8 mouse cellular contexts compared by ENCODE assay signal in the genomic region with DNA sequence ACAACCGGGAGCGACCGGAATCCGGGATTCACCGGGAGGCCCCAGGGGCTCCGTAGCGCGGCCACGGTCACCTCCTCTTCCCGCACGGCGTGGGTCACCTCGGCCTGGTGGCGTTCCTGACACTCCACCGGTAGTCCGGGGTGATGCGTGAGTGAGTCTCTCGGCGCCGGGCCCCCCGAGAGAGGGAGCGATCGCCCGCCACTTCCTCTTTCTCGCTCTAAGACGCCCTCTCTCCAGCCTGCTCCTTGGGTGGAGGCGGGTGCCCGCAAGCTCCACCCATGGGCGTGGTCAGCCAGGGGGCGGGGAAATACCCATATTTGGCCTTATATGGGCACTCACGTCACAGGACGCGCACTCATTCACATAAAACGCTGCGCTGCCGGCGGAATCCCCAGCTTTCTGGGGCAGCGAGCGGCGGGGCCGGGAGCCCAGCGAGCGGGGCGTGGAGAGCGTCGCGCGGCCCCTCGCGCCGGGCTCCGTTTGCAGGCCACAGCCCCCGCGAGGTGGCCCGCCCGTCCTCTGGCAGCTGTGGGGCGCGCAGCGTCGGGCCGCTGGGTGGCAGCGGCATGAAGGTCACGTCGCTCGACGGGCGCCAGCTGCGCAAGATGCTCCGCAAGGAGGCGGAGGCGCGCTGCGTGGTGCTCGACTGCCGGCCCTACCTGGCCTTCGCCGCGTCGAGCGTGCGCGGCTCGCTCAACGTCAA. TPM values are rescaled to one million over a fixed set of nuclear protein-coding genes. Genes with fewer than 3 reads are reported as not detected.
A peak's percentile ranks its signal among the peaks of the same experiment; 100 is the strongest.
DNase-seq lines count a peak whose midpoint lies in the region; ATAC-seq and TF ChIP-seq lines count a peak whose summit lies in the region.

A gene (plus strand): TSS at position 358 of the 703 bp plus-strand sequence.

- H3K36me3 ChIP-seq in ES-Bruce4 (ENCODE audit: control insufficient read depth, insufficient read depth, low read length, poor library complexity, severe bottlenecking): peaks cover under 1% of the 10 kb centered on the region; the same call in 1 of the 2 replicates
- no peaks in the 10 kb centered on the region for H3K36me3 ChIP-seq in forebrain, embryonic 14.5 days (ENCODE audit: control insufficient read depth, insufficient read depth, low read length)
- H3K36me3 ChIP-seq in neural tube, embryonic 15.5 days: no peaks in the 10 kb centered on the region

- H3K9ac ChIP-seq in ES-Bruce4 (ENCODE audit: low read depth, poor library complexity, severe bottlenecking): peak within 1 kb of the TSS; percentile 54
- H3K9ac ChIP-seq in forebrain, embryonic 14.5 days (ENCODE audit: low read length): peak within 1 kb of the TSS; percentile 69
- H3K9ac ChIP-seq in neural tube, embryonic 15.5 days (replicated peaks): peak within 1 kb of the TSS; percentile 60

- peak; percentile 38 for TF ChIP-seq POLR2A in ES-Bruce4 (IDR thresholded peaks at IDR 0.05; ENCODE audit: insufficient read depth, low read length)

- peak; percentile 67 for ATAC-seq in cerebellum, adult (ENCODE audit: insufficient number of reproducible peaks, low FRiP score, low TSS enrichment)
- ATAC-seq in forebrain, embryonic 14.5 days: peak; percentile 97
- peak; percentile 96 for ATAC-seq in neural tube, embryonic 15.5 days (ENCODE audit: low FRiP score)

- no peak for TF ChIP-seq CTCF in ES-Bruce4 (IDR thresholded peaks at IDR 0.05; ENCODE audit: low read depth, low read length)

- no peaks in the 10 kb centered on the region for H3K9me3 ChIP-seq in ES-Bruce4 (replicated peaks; ENCODE audit: control insufficient read depth, insufficient read depth, low read length, poor library complexity, severe bottlenecking)
- H3K9me3 ChIP-seq in forebrain, embryonic 14.5 days (replicated peaks; ENCODE audit: control insufficient read depth, low read length): no peaks in the 10 kb centered on the region
- no peaks in the 10 kb centered on the region for H3K9me3 ChIP-seq in neural tube, embryonic 15.5 days (replicated peaks)

- H3K4me1 ChIP-seq in ES-Bruce4 (ENCODE audit: control insufficient read depth, insufficient read depth, low read length): no peaks in the 10 kb centered on the region
- peaks cover 9% of the 10 kb centered on the region; the same call in 1 of the 2 replicates for H3K4me1 ChIP-seq in forebrain, embryonic 14.5 days (ENCODE audit: control insufficient read depth, insufficient read depth, low read length)
- peaks cover 25% of the 10 kb centered on the region for H3K4me1 ChIP-seq in neural tube, embryonic 15.5 days

- no peak for TF ChIP-seq EP300 in ES-Bruce4 (IDR thresholded peaks at IDR 0.05; ENCODE audit: insufficient read depth, low read depth, low read length)

- DNase-seq in forebrain, embryonic 14.5 days (ENCODE audit: low spot score): peak; percentile 97
- DNase-seq in heart, postnatal 14 days: peak; percentile 97 to 99
- peak; percentile 97 for DNase-seq in layer of hippocampus, adult 11-12 months (ENCODE audit: low spot score)
- DNase-seq in lung, adult 18-20 months: peak; percentile 96 to 97
- peak; percentile 96 for DNase-seq in testis, postnatal 14 days (ENCODE audit: low spot score)

- H3K4me2 ChIP-seq in forebrain, embryonic 14.5 days (ENCODE audit: low read length): peak within 1 kb of the TSS; percentile 78
- H3K4me2 ChIP-seq in neural tube, embryonic 15.5 days: peak within 1 kb of the TSS; percentile 85

- H3K4me3 ChIP-seq in ES-Bruce4 (ENCODE audit: low read depth, low read length): peak within 1 kb of the TSS; percentile 71
- H3K4me3 ChIP-seq in forebrain, embryonic 14.5 days (ENCODE audit: low read depth, low read length): peak within 1 kb of the TSS; percentile 56
- peak within 1 kb of the TSS; percentile 65 for H3K4me3 ChIP-seq in neural tube, embryonic 15.5 days (replicated peaks)

- no peaks in the 10 kb centered on the region for H3K27me3 ChIP-seq in ES-Bruce4 (ENCODE audit: control insufficient read depth, insufficient read depth, low read length, poor library complexity, severe bottlenecking)
- H3K27me3 ChIP-seq in forebrain, embryonic 14.5 days (replicated peaks; ENCODE audit: control insufficient read depth, insufficient read depth, low read length): peaks cover 26% of the 10 kb centered on the region
- peaks cover 35% of the 10 kb centered on the region for H3K27me3 ChIP-seq in neural tube, embryonic 15.5 days (replicated peaks)

- intact Hi-C loops in heart, postnatal 14 days (cut with DNase I): loop anchor here (2.0 kb wide), 2 partner anchors 50 to 108 kb away; no protein-coding TSS in a partner anchor

- WGBS in forebrain, embryonic 14.5 days: under 1% methylated on average over 83 of the region's 84 CpGs
- under 1% methylated on average over 68 of the region's 84 CpGs for WGBS in neural tube, embryonic 15.5 days

- no peak within 1 kb of the TSS for H3K27ac ChIP-seq in ES-Bruce4 (ENCODE audit: insufficient read depth, low read length)
- H3K27ac ChIP-seq in forebrain, embryonic 14.5 days (ENCODE audit: low read depth, low read length): no peak within 1 kb of the TSS
- H3K27ac ChIP-seq in neural tube, embryonic 15.5 days (replicated peaks): peak within 1 kb of the TSS; percentile 28; the same call in 1 of the 2 replicates

RNA-seq across cellular contexts. Expression of the gene that starts here (rescaled TPM):
- 15.1 and 15.2 TPM in 2 replicates for polyA plus RNA-seq in ES-Bruce4 (2011; ENCODE audit: insufficient read depth, insufficient read length, low read depth, missing spikeins)
- polyA plus RNA-seq in forebrain, embryonic 14.5 days (2014; fragmentation: Nextera tagmentation; extraction: Ambion mirVana): 2.1 and 2.2 TPM in 2 replicates
- 10 to 100 TPM in 1 of 2 experiments, 1 to 10 TPM in 1; 9.9 to 10.0 TPM for total RNA-seq in heart, postnatal 14 days (2021)
- 3.8 and 6.5 TPM in 2 replicates for polyA plus RNA-seq in neural tube, embryonic 15.5 days (2015; fragmentation: Nextera tagmentation; extraction: Ambion mirVana)
